Mouse (Mus musculus): ENCODE data around the gene Urgcp. TPM values are rescaled to one million over a fixed set of nuclear protein-coding genes. Genes with fewer than 3 reads are reported as not detected.

Urgcp gene
- total and polyA plus RNA-seq, 2 experiments from 2014 or later = 33.4 to 48.1 TPM

DNA sequence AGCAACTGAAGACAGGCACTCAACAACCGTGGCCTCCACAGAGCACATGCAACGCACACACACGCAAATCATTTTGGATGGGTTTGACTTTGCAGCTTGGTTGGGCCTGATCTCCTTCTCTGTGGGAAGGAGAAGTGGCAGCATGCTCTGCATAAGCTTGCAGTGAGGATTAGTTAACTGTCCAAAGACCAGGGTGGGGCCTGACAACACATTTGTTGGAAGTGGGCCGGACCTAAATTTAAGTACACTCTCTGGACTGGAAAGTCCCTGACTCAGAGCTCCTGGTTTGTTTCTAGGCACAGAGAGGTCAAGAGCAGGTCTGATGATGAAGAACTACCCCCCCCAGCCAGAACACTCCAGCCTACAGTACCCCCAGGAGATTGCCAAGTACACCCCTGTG lies 27.9 kb downstream of the Urgcp start:
- ATAC-seq = no peak

DNA sequence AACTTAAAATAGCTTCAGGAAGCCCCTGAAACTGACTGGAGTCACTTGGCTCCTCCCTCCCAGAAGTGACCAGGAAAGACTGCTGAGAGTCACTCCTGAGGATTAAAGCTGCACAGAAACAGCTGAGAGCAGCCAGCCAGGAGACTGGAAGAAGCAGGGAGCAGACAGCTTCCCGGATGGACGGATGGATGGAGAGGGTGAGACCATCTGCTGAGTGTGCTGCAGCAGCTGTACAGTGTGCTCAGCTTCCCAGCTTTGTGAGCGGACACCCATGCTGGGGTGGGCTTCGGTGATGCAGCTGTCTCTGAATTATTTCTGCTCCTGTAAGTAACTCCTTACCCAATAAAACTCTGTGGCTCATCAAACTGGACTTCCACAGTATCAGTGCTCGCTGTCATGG lies 29.8 kb downstream of the Urgcp start:
- ATAC-seq = no peak
- H3K27me3 ChIP-seq (ENCODE audit: insufficient read depth, low read length) = no peaks in the 10 kb centered on the region
- H3K4me2 ChIP-seq (ENCODE audit: low read depth) = no peak overlapping the region
- no peak overlapping the region for H3K9ac ChIP-seq
- no peak overlapping the region for H3K4me3 ChIP-seq (ENCODE audit: low read depth, low read length)
- H3K27ac ChIP-seq (ENCODE audit: low read depth, low read length) = no peak overlapping the region
- no peaks in the 10 kb centered on the region for H3K4me1 ChIP-seq (ENCODE audit: insufficient read depth)
- no peak for DNase-seq
- no peaks in the 10 kb centered on the region for H3K36me3 ChIP-seq (ENCODE audit: insufficient read depth)
- TF ChIP-seq CTCF (IDR thresholded peaks at IDR 0.05; ENCODE audit: low read depth) = no peak
- WGBS = 68% methylated on average over 5 of the region's 5 CpGs
- no peaks in the 10 kb centered on the region for H3K9me3 ChIP-seq (ENCODE audit: low read length)

More for the DNA sequence above, 27.9 kb downstream of the Urgcp start:
- DNase-seq = no peak
- TF ChIP-seq CTCF (IDR thresholded peaks at IDR 0.05; ENCODE audit: low read depth) = no peak
- no peaks in the 10 kb centered on the region for H3K9me3 ChIP-seq (ENCODE audit: low read length)
- no peaks in the 10 kb centered on the region for H3K36me3 ChIP-seq (ENCODE audit: insufficient read depth)
- H3K4me2 ChIP-seq (ENCODE audit: low read depth) = no peak overlapping the region
- 91% methylated on average over 4 of the region's 4 CpGs for WGBS
- no peak overlapping the region for H3K4me3 ChIP-seq (ENCODE audit: low read depth, low read length)
- H3K9ac ChIP-seq = no peak overlapping the region
- H3K27me3 ChIP-seq (ENCODE audit: insufficient read depth, low read length) = no peaks in the 10 kb centered on the region
- H3K4me1 ChIP-seq (ENCODE audit: insufficient read depth) = no peaks in the 10 kb centered on the region
- no peak overlapping the region for H3K27ac ChIP-seq (ENCODE audit: low read depth, low read length)

DNA sequence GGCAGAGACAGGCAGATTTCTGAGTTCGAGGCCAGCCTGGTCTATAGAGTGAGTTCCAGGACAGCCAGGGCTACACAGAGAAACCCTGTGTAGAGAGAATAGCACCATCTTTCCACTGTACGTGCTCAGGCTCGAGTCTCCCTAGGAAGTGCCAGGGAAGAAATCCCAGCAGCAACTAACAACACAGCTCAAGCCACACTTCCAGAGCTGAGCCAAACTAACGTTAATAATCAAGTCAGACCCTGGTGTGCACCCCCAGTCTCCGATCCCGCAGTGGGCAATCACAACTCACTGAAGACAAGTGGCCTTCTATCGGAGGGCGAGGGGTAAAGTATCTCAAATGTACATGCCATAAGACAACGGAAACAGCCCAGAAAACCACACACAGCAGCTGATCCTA lies 32.6 kb downstream of the Urgcp start:
- no peaks in the 10 kb centered on the region for H3K9me3 ChIP-seq (ENCODE audit: low read length)
- 0 out of 2 replicates have a peak, but pooled peaks cover 4% of the 10 kb centered on the region for H3K36me3 ChIP-seq (ENCODE audit: insufficient read depth)
- TF ChIP-seq CTCF (IDR thresholded peaks at IDR 0.05; ENCODE audit: low read depth) = no peak
- DNase-seq (no peak), ATAC-seq (no peak)
- no peaks in the 10 kb centered on the region for H3K27me3 ChIP-seq (ENCODE audit: insufficient read depth, low read length)
- H3K4me2 ChIP-seq (ENCODE audit: low read depth) = no peak overlapping the region
- no peak overlapping the region for H3K27ac ChIP-seq (ENCODE audit: low read depth, low read length)
- no peaks in the 10 kb centered on the region for H3K4me1 ChIP-seq (ENCODE audit: insufficient read depth)
- 92% methylated on average over 9 of the region's 9 CpGs for WGBS
- H3K9ac ChIP-seq = no peak overlapping the region
- H3K4me3 ChIP-seq (ENCODE audit: low read depth, low read length) = no peak overlapping the region

DNA sequence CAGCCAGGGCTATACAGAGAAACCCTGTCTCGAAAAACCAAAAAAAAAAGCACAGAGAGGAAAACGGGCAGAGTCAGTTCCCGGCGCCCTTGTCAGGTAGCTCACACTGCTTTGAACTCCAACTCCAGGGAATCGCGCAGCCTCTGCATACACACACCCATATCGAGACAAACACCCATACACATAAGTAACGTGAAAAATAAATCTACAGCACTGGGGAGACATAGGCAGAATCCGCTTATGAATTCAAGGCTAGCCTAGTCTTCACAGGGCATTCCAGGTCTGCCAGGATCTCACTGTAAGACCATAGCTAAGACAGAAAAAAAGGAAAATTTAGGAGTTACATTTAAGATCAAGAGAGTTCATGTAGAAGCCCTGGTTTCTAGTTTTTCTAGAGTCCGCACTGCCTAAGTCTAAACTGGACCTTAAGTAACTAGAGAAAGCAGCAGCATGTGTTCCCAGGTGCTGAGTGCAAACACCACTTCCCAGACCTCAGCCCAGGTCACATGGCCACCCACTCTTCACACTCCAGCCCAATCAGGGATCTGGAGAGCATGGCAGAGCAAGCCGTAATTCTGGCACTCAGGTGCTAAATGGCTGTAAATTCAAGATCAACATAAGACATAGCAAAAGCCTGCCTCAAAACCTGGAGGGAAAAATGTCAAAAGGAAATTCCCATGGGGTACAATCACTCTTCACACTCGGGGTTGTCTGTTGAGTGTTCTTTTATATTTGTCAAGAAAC lies 43.4 kb downstream of the Urgcp start:
- Histone ChIP-seq H3K4me2 (ENCODE audit: low read depth) (no peak overlapping the region), H3K4me3 (ENCODE audit: low read depth, low read length) (no peak overlapping the region), H3K9me3 (ENCODE audit: low read length) (peaks cover 2% of the 10 kb centered on the region; the same call in 1 of the 2 replicates), H3K27ac (ENCODE audit: low read depth, low read length) (no peak overlapping the region), H3K27me3 (ENCODE audit: insufficient read depth, low read length) (no peaks in the 10 kb centered on the region), H3K36me3 (ENCODE audit: insufficient read depth) (peaks cover 39% of the 10 kb centered on the region), H3K4me1 (ENCODE audit: insufficient read depth) (no peaks in the 10 kb centered on the region), H3K9ac (no peak overlapping the region)
- ATAC-seq (no peak), DNase-seq (no peak)
- no peak for TF ChIP-seq CTCF (IDR thresholded peaks at IDR 0.05; ENCODE audit: low read depth)
- WGBS = 95% methylated on average over 12 of the region's 12 CpGs

DNA sequence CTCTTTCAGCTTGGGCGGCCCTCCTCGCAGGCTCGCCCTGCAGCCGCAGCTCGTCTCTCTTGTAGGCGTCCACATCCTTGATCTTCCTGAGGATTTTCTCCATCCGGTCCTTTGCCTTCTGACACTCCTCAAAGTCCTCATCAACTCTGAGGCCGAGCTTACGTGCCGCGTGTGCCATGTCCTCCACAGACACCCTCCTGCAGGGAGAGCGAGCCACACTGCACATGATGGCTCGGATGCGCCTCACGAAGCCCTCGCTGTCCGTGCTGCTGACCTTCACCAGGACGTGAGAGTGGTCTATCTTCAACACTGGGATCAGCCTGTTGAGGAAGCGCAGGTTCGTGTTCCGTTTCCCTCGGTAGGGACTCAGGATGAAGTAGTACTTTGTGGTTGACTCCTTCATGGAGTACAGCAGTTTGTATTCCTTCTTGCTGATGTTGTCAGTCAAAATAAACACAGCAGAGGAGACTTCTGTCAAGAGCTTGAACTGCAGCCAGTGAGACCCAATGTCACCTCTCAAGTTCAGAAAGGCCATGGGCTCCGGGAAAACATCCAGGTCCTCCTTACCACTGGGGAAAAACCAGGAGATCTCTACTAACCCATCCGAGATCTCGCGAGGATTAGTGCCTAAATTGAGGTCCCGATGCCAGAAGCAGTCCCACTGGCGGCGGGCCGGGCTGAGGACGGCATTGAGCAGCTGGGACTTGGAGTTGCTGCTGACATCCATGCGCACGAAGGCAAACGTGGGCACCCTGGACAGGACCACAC lies 45.1 kb downstream of the Urgcp start:
- ATAC-seq (no peak), DNase-seq (no peak)
- Histone ChIP-seq H3K36me3 (ENCODE audit: insufficient read depth) (peaks cover 50% of the 10 kb centered on the region), H3K9ac (no peak overlapping the region), H3K4me1 (ENCODE audit: insufficient read depth) (no peaks in the 10 kb centered on the region), H3K4me3 (ENCODE audit: low read depth, low read length) (no peak overlapping the region), H3K4me2 (ENCODE audit: low read depth) (no peak overlapping the region), H3K27me3 (ENCODE audit: insufficient read depth, low read length) (no peaks in the 10 kb centered on the region), H3K9me3 (ENCODE audit: low read length) (no peaks in the 10 kb centered on the region), H3K27ac (ENCODE audit: low read depth, low read length) (no peak overlapping the region)
- TF ChIP-seq CTCF (IDR thresholded peaks at IDR 0.05; ENCODE audit: low read depth) = no peak
- WGBS = 93% methylated on average over 34 of the region's 34 CpGs

DNA sequence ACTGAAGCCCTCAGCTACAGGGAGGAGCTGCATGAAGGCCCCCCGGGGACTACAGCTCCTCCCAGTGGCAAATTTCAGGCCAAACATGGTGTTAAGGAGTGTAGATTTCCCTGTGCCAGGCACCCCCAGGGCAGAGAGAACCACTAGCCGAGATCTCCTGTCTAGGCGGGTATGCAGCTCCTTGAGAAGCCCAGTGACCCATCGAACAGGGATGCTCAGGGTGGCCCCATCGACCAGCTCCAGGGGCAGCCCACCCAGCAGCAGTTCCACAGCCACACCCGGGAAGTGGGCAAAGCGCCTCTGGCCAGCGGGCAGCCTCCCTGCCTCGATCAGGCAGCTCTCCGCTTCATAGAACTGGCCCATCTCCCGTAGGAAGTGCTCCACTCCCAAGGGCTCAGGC lies 45.9 kb downstream of the Urgcp start:
- no peak for DNase-seq
- no peaks in the 10 kb centered on the region for H3K4me1 ChIP-seq (ENCODE audit: insufficient read depth)
- no peaks in the 10 kb centered on the region for H3K9me3 ChIP-seq (ENCODE audit: low read length)
- no peaks in the 10 kb centered on the region for H3K27me3 ChIP-seq (ENCODE audit: insufficient read depth, low read length)
- no peak overlapping the region for H3K9ac ChIP-seq
- WGBS = 89% methylated on average over 11 of the region's 11 CpGs
- TF ChIP-seq CTCF (IDR thresholded peaks at IDR 0.05; ENCODE audit: low read depth) = no peak
- H3K36me3 ChIP-seq (ENCODE audit: insufficient read depth) = peaks cover 52% of the 10 kb centered on the region
- no peak overlapping the region for H3K4me3 ChIP-seq (ENCODE audit: low read depth, low read length)
- ATAC-seq = no peak
- H3K27ac ChIP-seq (ENCODE audit: low read depth, low read length) = no peak overlapping the region
- no peak overlapping the region for H3K4me2 ChIP-seq (ENCODE audit: low read depth)

DNA sequence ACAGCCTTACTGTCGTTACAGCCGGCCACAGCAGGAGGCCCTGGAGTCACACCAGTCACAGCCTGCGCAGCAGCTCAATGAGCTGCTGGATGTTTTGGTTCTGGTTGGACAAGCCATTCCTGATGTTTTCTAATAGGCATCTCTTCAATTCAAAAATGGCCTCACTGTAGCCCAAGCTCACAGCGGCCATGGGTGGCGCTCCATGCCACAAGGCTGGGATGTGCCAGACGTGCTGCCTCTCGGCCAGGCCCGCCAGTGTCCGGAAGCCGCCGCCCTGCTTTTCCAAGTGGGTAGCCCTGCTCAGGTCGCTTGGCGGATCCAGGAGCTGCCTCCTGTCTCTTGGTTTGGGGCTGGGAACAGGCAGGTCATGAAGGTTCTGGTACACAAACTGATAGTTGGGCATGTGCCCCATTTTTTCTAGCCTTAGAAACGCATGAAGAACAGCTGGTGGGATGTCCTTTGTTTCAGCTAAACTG lies 46.5 kb downstream of the Urgcp start, which contains the start of gene Mrps24:
Mrps24 (minus strand) TSS at position 51 of the 476 bp plus-strand sequence.
- Histone ChIP-seq H3K27me3 (ENCODE audit: insufficient read depth, low read length) (no peaks in the 10 kb centered on the region), H3K4me3 (ENCODE audit: low read depth, low read length) (no peak within 1 kb of the TSS), H3K4me2 (ENCODE audit: low read depth) (no peak within 1 kb of the TSS), H3K36me3 (ENCODE audit: insufficient read depth) (peaks cover 52% of the 10 kb centered on the region), H3K4me1 (ENCODE audit: insufficient read depth) (no peaks in the 10 kb centered on the region), H3K9me3 (ENCODE audit: low read length) (no peaks in the 10 kb centered on the region), H3K9ac (no peak within 1 kb of the TSS), H3K27ac (ENCODE audit: low read depth, low read length) (no peak within 1 kb of the TSS)
- DNase-seq (no peak), ATAC-seq (no peak)
- no peak for TF ChIP-seq CTCF (IDR thresholded peaks at IDR 0.05; ENCODE audit: low read depth)
- WGBS = 84% methylated on average over 14 of the region's 14 CpGs

Data from forebrain, postnatal 0 days (tissue).